Mouse (Mus musculus) cerebellum, adult 2 months (tissue): ENCODE data around the gene Tti1.

Experiments
- CTCF ChIP-seq: fragments of 200-500 bp; IDR thresholded peaks from 2 replicates; pipeline ENCODE4 v1.5.1; 2011; ENCODE audit warnings: low read depth, mild to moderate bottlenecking, control low read depth, low read length, moderate library complexity, borderline replicate concordance; ENCODE audit not compliant: insufficient read depth
- POLR2A ChIP-seq: fragments of 200-500 bp; IDR thresholded peaks from 2 replicates; pipeline ENCODE4 v1.6.1; 2011; ENCODE audit warnings: low read length, control low read depth, borderline replicate concordance; ENCODE audit not compliant: insufficient read depth

DNA sequence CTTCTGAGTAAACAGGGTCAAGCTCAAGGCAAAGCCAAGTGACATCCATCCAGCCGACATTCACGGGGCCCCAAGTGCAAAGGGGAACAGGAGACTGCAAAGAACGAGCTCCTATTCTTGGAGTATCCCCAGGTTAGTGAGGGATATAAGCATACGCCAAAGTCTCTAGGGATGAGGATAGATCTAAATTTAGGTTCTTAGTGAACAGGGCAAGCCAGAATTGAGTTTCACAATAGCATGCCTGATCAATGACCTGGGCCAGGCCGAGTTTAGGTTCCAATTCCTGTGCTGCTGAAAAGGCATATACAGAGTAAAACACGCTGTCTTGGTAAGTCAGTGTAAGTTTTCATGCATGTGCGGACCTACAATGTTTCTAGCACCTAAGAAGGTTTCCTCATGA, 18.9 kb downstream of the Tti1 start:
- no peak for TF ChIP-seq POLR2A
- TF ChIP-seq CTCF: no peak
